Mouse (Mus musculus): Measurements from ENCODE around the gene Radil.

GRCm38 (mm10) chr5:142595698-142596097, 44.8 kb upstream of the Radil start:
- TF ChIP-seq CTCF (IDR thresholded peaks at IDR 0.05; ENCODE audit: control insufficient read depth, insufficient read depth, low read length) (no peak), POLR2A (IDR thresholded peaks at IDR 0.05; ENCODE audit: borderline replicate concordance, control insufficient read depth, low read depth, low read length) (no peak)
